Mouse (Mus musculus) heart, postnatal 0 days (tissue): ENCODE data around the gene Mia2.

Source experiments
- CTCF ChIP-seq: IDR thresholded peaks from 2 replicates; pipeline ENCODE4 v1.5.1; 2016; ENCODE audit warnings: antibody characterized with exemption, control low read depth, low read depth
- EP300 ChIP-seq: IDR thresholded peaks from 2 replicates; pipeline ENCODE4 v1.6.1; 2016; ENCODE audit warnings: antibody characterized with exemption, low read depth

- no peak for TF ChIP-seq CTCF
- no peak for TF ChIP-seq EP300
These were observed 103.2 kb downstream of the Mia2 start for GRCm38 (mm10) chr12:59198750-59199149.
